Comparison of ENCODE assay signal across 25 mouse cellular contexts in genomic region chr2:91164991-91165390, GRCm38 (mm10). TPM values are rescaled to one million over a fixed set of nuclear protein-coding genes. Genes with fewer than 3 reads are reported as not detected.
DNase-seq lines count a peak whose midpoint lies in the region; ATAC-seq lines count a peak whose summit lies in the region.
"Had no signal": no experiment of that assay in that cellular context is flagged by ENCODE, and none has a peak within 500 bp of the region (broad histone marks: within the 10 kb centered on the region; RNA-seq: fewer than 3 reads in every experiment).

No protein-coding gene starts in this region.

- ATAC-seq in frontal cortex, adult (ENCODE audit: low TSS enrichment) = peak; percentile 47; the same call in 1 of the 2 replicates
- ATAC-seq in liver, embryonic 12.5 days = peak; percentile 84
- ATAC-seq in liver, embryonic 16.5 days (ENCODE audit: low read depth) = peak; percentile 78
- no peak for ATAC-seq in midbrain, embryonic 15.5 days (replicated peaks)
- ATAC-seq: CD4-positive, CD25-positive, alpha-beta regulatory T cell, adult 4 months; forebrain, embryonic 13.5 days; forebrain, postnatal 0 days had no signal

- H3K9ac ChIP-seq in liver, embryonic 12.5 days = no peak overlapping the region
- no peak overlapping the region for H3K9ac ChIP-seq in liver, embryonic 16.5 days (ENCODE audit: low read depth, low read length)
- no peak overlapping the region for H3K9ac ChIP-seq in midbrain, embryonic 15.5 days
- H3K9ac ChIP-seq: forebrain, embryonic 13.5 days; forebrain, postnatal 0 days; heart, embryonic 15.5 days; hindbrain, embryonic 15.5 days had no signal

- 48% methylated on average over 6 of the region's 6 CpGs for WGBS in liver, embryonic 12.5 days (ENCODE audit: insufficient replicate concordance)
- WGBS in liver, embryonic 16.5 days (ENCODE audit: insufficient replicate concordance) = 31% methylated on average over 6 of the region's 6 CpGs
- WGBS in midbrain, embryonic 15.5 days = 95% methylated on average over 6 of the region's 6 CpGs

- H3K27ac ChIP-seq in liver, embryonic 12.5 days = no peak overlapping the region
- no peak overlapping the region for H3K27ac ChIP-seq in liver, embryonic 16.5 days (ENCODE audit: low read length)
- H3K27ac ChIP-seq in midbrain, embryonic 15.5 days = no peak overlapping the region
- H3K27ac ChIP-seq: embryonic facial prominence, embryonic 10.5 days; forebrain, embryonic 13.5 days; heart, embryonic 10.5 days; heart, embryonic 15.5 days; hindbrain, embryonic 15.5 days had no signal

- H3K4me2 ChIP-seq in liver, embryonic 12.5 days = no peak overlapping the region
- H3K4me2 ChIP-seq in liver, embryonic 16.5 days (ENCODE audit: low read depth, low read length) = no peak overlapping the region
- H3K4me2 ChIP-seq in midbrain, embryonic 15.5 days = no peak overlapping the region
- H3K4me2 ChIP-seq: forebrain, embryonic 13.5 days; heart, embryonic 15.5 days; hindbrain, embryonic 15.5 days had no signal

- no peaks in the 10 kb centered on the region for H3K9me3 ChIP-seq in liver, embryonic 12.5 days (replicated peaks)
- H3K9me3 ChIP-seq in liver, embryonic 16.5 days (replicated peaks; ENCODE audit: control insufficient read depth, low read length) = no peaks in the 10 kb centered on the region
- H3K9me3 ChIP-seq in midbrain, embryonic 15.5 days = no peaks in the 10 kb centered on the region
- H3K9me3 ChIP-seq: embryonic facial prominence, embryonic 10.5 days; forebrain, embryonic 13.5 days; G1E; heart, embryonic 10.5 days; heart, embryonic 15.5 days; hindbrain, embryonic 15.5 days had no signal

- no peaks in the 10 kb centered on the region for H3K27me3 ChIP-seq in liver, embryonic 12.5 days (replicated peaks)
- no peaks in the 10 kb centered on the region for H3K27me3 ChIP-seq in liver, embryonic 16.5 days (ENCODE audit: control insufficient read depth, insufficient read depth, low read depth, low read length)
- H3K27me3 ChIP-seq in midbrain, embryonic 15.5 days (replicated peaks) = no peaks in the 10 kb centered on the region
- H3K27me3 ChIP-seq: forebrain, embryonic 13.5 days; heart, embryonic 15.5 days; hindbrain, embryonic 15.5 days had no signal

- H3K4me1 ChIP-seq in liver, embryonic 12.5 days = peaks cover 31% of the 10 kb centered on the region
- H3K4me1 ChIP-seq in liver, embryonic 16.5 days (ENCODE audit: control insufficient read depth, low read depth, low read length) = peaks cover 16% of the 10 kb centered on the region
- H3K4me1 ChIP-seq in midbrain, embryonic 15.5 days = no peaks in the 10 kb centered on the region
- H3K4me1 ChIP-seq: embryonic facial prominence, embryonic 10.5 days; forebrain, embryonic 13.5 days; hindbrain, embryonic 15.5 days had no signal

- DNase-seq in frontal cortex, postnatal 14 days (ENCODE audit: low spot score in 2 of 2) = no peak
- no peak for DNase-seq in adipocyte (ENCODE audit: low spot score)
- DNase-seq in neural tube, embryonic 10.5 days (ENCODE audit: extremely low spot score, low spot score) = no peak
- no peak for DNase-seq in adrenal gland, adult 2 months
- DNase-seq: adrenal gland, adult 8-10 months; adrenal gland, postnatal 36 days; B cell, adult 2 months; cerebellum, adult 18-20 months; cerebellum, adult 9-11 months; cerebellum, postnatal 36 days; forebrain, postnatal 0 days; gastrocnemius, postnatal 10 days; heart, adult 18-20 months had no signal

- H3K4me3 ChIP-seq in liver, embryonic 12.5 days = no peak overlapping the region
- no peak overlapping the region for H3K4me3 ChIP-seq in liver, embryonic 16.5 days (ENCODE audit: low read depth, low read length)
- no peak overlapping the region for H3K4me3 ChIP-seq in midbrain, embryonic 15.5 days
- H3K4me3 ChIP-seq: embryonic facial prominence, embryonic 10.5 days; forebrain, embryonic 13.5 days; heart, embryonic 10.5 days; heart, embryonic 15.5 days; hindbrain, embryonic 15.5 days had no signal

- peaks cover 78% of the 10 kb centered on the region for H3K36me3 ChIP-seq in liver, embryonic 12.5 days
- H3K36me3 ChIP-seq in liver, embryonic 16.5 days (ENCODE audit: control insufficient read depth, insufficient read depth) = peaks cover 2% of the 10 kb centered on the region; the same call in 1 of the 2 replicates
- peaks cover 81% of the 10 kb centered on the region for H3K36me3 ChIP-seq in midbrain, embryonic 15.5 days (replicated peaks)

RNA-seq across cellular contexts. Expression of gene Madd, which starts 18.6 kb away (rescaled TPM):
- polyA plus RNA-seq in liver, embryonic 12.5 days (2016; fragmentation: Nextera tagmentation; extraction: Ambion mirVana) = 12.1 and 13.4 TPM in 2 replicates
- 5.3 and 5.4 TPM in 2 replicates for polyA plus RNA-seq in liver, embryonic 16.5 days (2015; fragmentation: Nextera tagmentation; extraction: Ambion mirVana)
- 10 to 100 TPM; 18.5 to 20.0 TPM for total RNA-seq in adrenal gland, adult 2 months (2021)
- 8.9 and 9.0 TPM in 2 replicates for polyA plus RNA-seq in adrenal gland, adult 2 months (2012; rRNA removed)
- polyA plus RNA-seq in midbrain, embryonic 15.5 days (2015; fragmentation: Nextera tagmentation; extraction: Ambion mirVana) = 65.4 and 69.3 TPM in 2 replicates

RNA-seq across cellular contexts. Expression of gene Nr1h3, which starts 37.6 kb away (rescaled TPM):
- polyA plus RNA-seq in liver, embryonic 12.5 days (2016; fragmentation: Nextera tagmentation; extraction: Ambion mirVana) = 12.9 and 13.5 TPM in 2 replicates
- polyA plus RNA-seq in liver, embryonic 16.5 days (2015; fragmentation: Nextera tagmentation; extraction: Ambion mirVana) = 18.8 and 20.8 TPM in 2 replicates
- total RNA-seq in adrenal gland, adult 2 months (2021) = 10 to 100 TPM; 22.1 to 56.8 TPM
- 44.2 and 62.7 TPM in 2 replicates for polyA plus RNA-seq in adrenal gland, adult 2 months (2012; rRNA removed)
- polyA plus RNA-seq in midbrain, embryonic 15.5 days (2015; fragmentation: Nextera tagmentation; extraction: Ambion mirVana) = 2.7 and 3.0 TPM in 2 replicates

RNA-seq across cellular contexts. Expression of gene Acp2, which starts 37.7 kb away (rescaled TPM):
- 9.6 and 10.3 TPM in 2 replicates for polyA plus RNA-seq in liver, embryonic 12.5 days (2016; fragmentation: Nextera tagmentation; extraction: Ambion mirVana)
- 10.6 and 11.3 TPM in 2 replicates for polyA plus RNA-seq in liver, embryonic 16.5 days (2015; fragmentation: Nextera tagmentation; extraction: Ambion mirVana)
- 10 to 100 TPM; 49.5 to 50.4 TPM for total RNA-seq in adrenal gland, adult 2 months (2021)
- polyA plus RNA-seq in adrenal gland, adult 2 months (2012; rRNA removed) = 28.7 and 46.6 TPM in 2 replicates
- polyA plus RNA-seq in midbrain, embryonic 15.5 days (2015; fragmentation: Nextera tagmentation; extraction: Ambion mirVana) = 37.2 and 43.6 TPM in 2 replicates

RNA-seq across cellular contexts. Expression of gene Mybpc3, which starts 47.0 kb away (rescaled TPM):
- 0.23 and 0.39 TPM in 2 replicates for polyA plus RNA-seq in liver, embryonic 12.5 days (2016; fragmentation: Nextera tagmentation; extraction: Ambion mirVana)
- 0.07 and 0.08 TPM in 2 replicates for polyA plus RNA-seq in liver, embryonic 16.5 days (2015; fragmentation: Nextera tagmentation; extraction: Ambion mirVana)
- under 1 TPM; 0.07 to 0.09 TPM for total RNA-seq in adrenal gland, adult 2 months (2021)
- polyA plus RNA-seq in adrenal gland, adult 2 months (2012; rRNA removed) = not detected in 2 replicates
- 0.05 and 0.41 TPM in 2 replicates for polyA plus RNA-seq in midbrain, embryonic 15.5 days (2015; fragmentation: Nextera tagmentation; extraction: Ambion mirVana)
- total RNA-seq: adrenal gland, postnatal 36 days; G1E had no signal
- polyA plus RNA-seq: CD4-positive, CD25-positive, alpha-beta regulatory T cell, adult 4 months; forebrain, embryonic 13.5 days; G1E; hindbrain, embryonic 11.5 days; hindbrain, embryonic 15.5 days had no signal
